12 mouse cellular contexts compared by ENCODE assay signal in genomic region chr15:99396875-99397274, GRCm38 (mm10). TPM values are rescaled to one million over a fixed set of nuclear protein-coding genes. Genes with fewer than 3 reads are reported as not detected.
A peak's percentile ranks its signal among the peaks of the same experiment; 100 is the strongest.
DNase-seq lines count a peak whose midpoint lies in the region; ATAC-seq and TF ChIP-seq lines count a peak whose summit lies in the region.
"Had no signal": no experiment of that assay in that cellular context is flagged by ENCODE, and none has a peak within 500 bp of the region (broad histone marks: within the 10 kb centered on the region; RNA-seq: fewer than 3 reads in every experiment).

No protein-coding gene starts in this region.

- H3K79me2 ChIP-seq in liver, adult 2 months (ENCODE audit: control insufficient read depth, insufficient read depth, low read length), result peaks cover 46% of the 10 kb centered on the region
- H3K79me2 ChIP-seq in macrophage (ENCODE audit: inconsistent target), result peaks cover 90% of the 10 kb centered on the region

- TF ChIP-seq CTCF in gastrocnemius, adult 2 months (IDR thresholded peaks at IDR 0.05), result no peak
- no peak for TF ChIP-seq CTCF in liver, adult 2 months (IDR thresholded peaks at IDR 0.05; ENCODE audit: low read depth, low read length)

- H3K4me1 ChIP-seq in liver, adult 2 months (ENCODE audit: control insufficient read depth, insufficient read depth, low read length), result peaks cover 34% of the 10 kb centered on the region
- H3K4me1 ChIP-seq in forebrain, embryonic 12.5 days, result peaks cover 52% of the 10 kb centered on the region

- H3K4me2 ChIP-seq in forebrain, embryonic 12.5 days, result no peak overlapping the region

- H3K9me3 ChIP-seq in forebrain, embryonic 12.5 days, result no peaks in the 10 kb centered on the region

- H3K27ac ChIP-seq in gastrocnemius, adult 2 months, result peak overlapping the region; percentile 50
- peak overlapping the region; percentile 86 for H3K27ac ChIP-seq in liver, adult 2 months (replicated peaks; ENCODE audit: insufficient read depth, low read depth, low read length)
- peak overlapping the region; percentile 25; the same call in 1 of the 2 replicates for H3K27ac ChIP-seq in macrophage
- H3K27ac ChIP-seq in forebrain, embryonic 12.5 days, result no peak overlapping the region

- ATAC-seq in forebrain, embryonic 12.5 days (ENCODE audit: low FRiP score), result no peak
- ATAC-seq: inflammation-experienced regulatory T-cells, adult 6 months; Patski had no signal

- intact Hi-C loops in gastrocnemius, adult 2 months (cut with DNase I), result no loop called here

- H3K36me3 ChIP-seq in liver, adult 2 months (ENCODE audit: control insufficient read depth, insufficient read depth, low read length), result peaks cover 3% of the 10 kb centered on the region
- peaks cover 12% of the 10 kb centered on the region for H3K36me3 ChIP-seq in macrophage (ENCODE audit: inconsistent target)
- no peaks in the 10 kb centered on the region for H3K36me3 ChIP-seq in forebrain, embryonic 12.5 days (replicated peaks)

- TF ChIP-seq POLR2A in liver, adult 2 months (IDR thresholded peaks at IDR 0.05; ENCODE audit: extremely low read depth, insufficient read depth, low read length), result no peak

- no peaks in the 10 kb centered on the region for H3K27me3 ChIP-seq in liver, adult 2 months (ENCODE audit: control insufficient read depth, insufficient read depth, low read length)
- no peaks in the 10 kb centered on the region for H3K27me3 ChIP-seq in forebrain, embryonic 12.5 days
- H3K27me3 ChIP-seq: Patski had no signal

- H3K9ac ChIP-seq in liver, adult 2 months (ENCODE audit: low read depth, low read length), result peak overlapping the region; percentile 41
- H3K9ac ChIP-seq in forebrain, embryonic 12.5 days, result no peak overlapping the region

- peak; percentile 55 for DNase-seq in gastrocnemius, adult 2 months
- DNase-seq in gastrocnemius, adult 8-10 months (ENCODE audit: low spot score in 2 of 2), result no peak
- peak; percentile 99 for DNase-seq in liver, adult 2 months (ENCODE audit: extremely low read depth, low read depth, low spot score)
- DNase-seq in liver, result no peak
- DNase-seq in brain, adult 2 months (ENCODE audit: low read depth, low spot score), result peak; percentile 45
- DNase-seq in urinary bladder, postnatal 14 days (ENCODE audit: low spot score), result no peak
- DNase-seq: heart, postnatal 14 days; spleen, adult 18-20 months had no signal

- WGBS in liver, adult 2 months, result 3% methylated on average over 4 of the region's 4 CpGs
- WGBS in macrophage (ENCODE audit: missing documents), result 41% methylated on average over 4 of the region's 4 CpGs
- 75% methylated on average over 4 of the region's 4 CpGs for WGBS in forebrain, embryonic 12.5 days

- H3K4me3 ChIP-seq in gastrocnemius, adult 2 months, result peak overlapping the region; percentile 3; the same call in 1 of the 2 replicates
- H3K4me3 ChIP-seq in liver, adult 2 months (ENCODE audit: insufficient read depth, low read depth, low read length), result peak overlapping the region; percentile 71; the same call in 1 of the 2 replicates
- H3K4me3 ChIP-seq in macrophage (ENCODE audit: inconsistent target), result no peak overlapping the region
- no peak overlapping the region for H3K4me3 ChIP-seq in forebrain, embryonic 12.5 days (replicated peaks)

RNA-seq across cellular contexts. Expression of gene Tmbim6, which starts 4.2 kb away (rescaled TPM):
- total RNA-seq in gastrocnemius, adult 2 months (2021), result 100 to 1,000 TPM; 181 to 184 TPM
- 100 to 1,000 TPM; 194 to 210 (median 203) TPM for total RNA-seq in gastrocnemius, adult 8-10 months (2022)
- 699 and 816 TPM in 2 replicates for total RNA-seq in liver, adult 2 months (2014; rRNA removed)
- polyA plus RNA-seq in liver, adult 2 months (2012; rRNA removed), result 2,160 and 2,362 TPM in 2 replicates
- total RNA-seq in macrophage (2018; cell fraction: chromatin; rRNA removed), result 100 to 1,000 TPM; 200 to 542 (median 362) TPM
- total RNA-seq in macrophage (2018; cell fraction: cytosol; rRNA removed), result 100 to 1,000 TPM; 437 to 919 (median 656) TPM
- total RNA-seq in macrophage (2018; cell fraction: nucleus; rRNA removed), result 1,000 to 10,000 TPM in 5 of 26 experiments, 100 to 1,000 TPM in 21; 516 to 1,185 (median 814) TPM
- polyA plus RNA-seq in macrophage (2018), result 449 to 584 TPM (median 516 TPM) in 3 replicates
- polyA plus RNA-seq in forebrain, embryonic 12.5 days (2016; fragmentation: Nextera tagmentation; extraction: Ambion mirVana), result 252 and 256 TPM in 2 replicates

RNA-seq across cellular contexts. Expression of gene Fmnl3, which starts 26.6 kb away (rescaled TPM):
- total RNA-seq in gastrocnemius, adult 2 months (2021), result 1 to 10 TPM; 5.5 to 7.2 TPM
- 1 to 10 TPM; 3.3 to 5.4 (median 3.9) TPM for total RNA-seq in gastrocnemius, adult 8-10 months (2022)
- total RNA-seq in liver, adult 2 months (2014; rRNA removed), result 1.3 and 2.5 TPM in 2 replicates
- 1.7 and 2.2 TPM in 2 replicates for polyA plus RNA-seq in liver, adult 2 months (2012; rRNA removed)
- total RNA-seq in macrophage (2018; cell fraction: chromatin; rRNA removed), result 10 to 100 TPM in 21 of 26 experiments, 1 to 10 TPM in 5; 2.4 to 38.1 (median 15.1) TPM
- total RNA-seq in macrophage (2018; cell fraction: cytosol; rRNA removed), result 10 to 100 TPM in 7 of 26 experiments, 1 to 10 TPM in 19; 5.2 to 12.7 (median 9.1) TPM
- total RNA-seq in macrophage (2018; cell fraction: nucleus; rRNA removed), result 10 to 100 TPM in 13 of 26 experiments, 1 to 10 TPM in 13; 4.9 to 30.3 (median 9.9) TPM
- 7.2 to 21.2 TPM (median 8.2 TPM) in 3 replicates for polyA plus RNA-seq in macrophage (2018)
- 12.1 and 14.1 TPM in 2 replicates for polyA plus RNA-seq in forebrain, embryonic 12.5 days (2016; fragmentation: Nextera tagmentation; extraction: Ambion mirVana)

Comparison
In these comparisons a context has a peak if more than half of its experiments do, and no peak if none do; other contexts are left out.
1. DNase-seq: peak in gastrocnemius, adult 2 months (single experiment), liver, adult 2 months (single experiment) and brain, adult 2 months (single experiment); none in gastrocnemius, adult 8-10 months (0 of 2), liver (single experiment) and urinary bladder, postnatal 14 days (single experiment).
2. H3K4me3 ChIP-seq: peak in gastrocnemius, adult 2 months (single experiment) and liver, adult 2 months (single experiment); none in macrophage (single experiment) and forebrain, embryonic 12.5 days (single experiment).